Comparison of ENCODE assay signal across 20 mouse cellular contexts in genomic region chr4:65930901-65931300, GRCm38 (mm10).
"Had no signal": no experiment of that assay in that cellular context is flagged by ENCODE, and none has a peak within 500 bp of the region (broad histone marks: within the 10 kb centered on the region; RNA-seq: fewer than 3 reads in every experiment).

No protein-coding gene starts in this region.

- H3K36me3 ChIP-seq: limb, embryonic 15.5 days; liver, embryonic 13.5 days; liver, embryonic 15.5 days; lung, embryonic 15.5 days; midbrain, embryonic 10.5 days; midbrain, embryonic 13.5 days; midbrain, embryonic 15.5 days; neural tube, embryonic 13.5 days; neural tube, embryonic 15.5 days had no signal

- H3K9me3 ChIP-seq: limb, embryonic 15.5 days; liver, embryonic 13.5 days; liver, embryonic 15.5 days; lung, embryonic 15.5 days; midbrain, embryonic 10.5 days; midbrain, embryonic 13.5 days; midbrain, embryonic 15.5 days; neural tube, embryonic 13.5 days; neural tube, embryonic 15.5 days had no signal

- ATAC-seq: midbrain, embryonic 13.5 days; midbrain, embryonic 15.5 days had no signal

- H3K4me2 ChIP-seq: limb, embryonic 15.5 days; liver, embryonic 13.5 days; liver, embryonic 15.5 days; lung, embryonic 15.5 days; midbrain, embryonic 13.5 days; midbrain, embryonic 15.5 days; neural tube, embryonic 13.5 days; neural tube, embryonic 15.5 days had no signal

- H3K4me3 ChIP-seq: limb, embryonic 15.5 days; liver, embryonic 13.5 days; liver, embryonic 15.5 days; lung, embryonic 15.5 days; midbrain, embryonic 10.5 days; midbrain, embryonic 13.5 days; midbrain, embryonic 15.5 days; myocyte; neural tube, embryonic 13.5 days; neural tube, embryonic 15.5 days had no signal

- H3K27ac ChIP-seq: limb, embryonic 15.5 days; liver, embryonic 13.5 days; liver, embryonic 15.5 days; lung, embryonic 15.5 days; midbrain, embryonic 10.5 days; midbrain, embryonic 13.5 days; midbrain, embryonic 15.5 days; neural tube, embryonic 13.5 days; neural tube, embryonic 15.5 days had no signal

- H3K4me1 ChIP-seq: limb, embryonic 15.5 days; liver, embryonic 13.5 days; liver, embryonic 15.5 days; lung, embryonic 15.5 days; midbrain, embryonic 13.5 days; midbrain, embryonic 15.5 days; neural tube, embryonic 13.5 days; neural tube, embryonic 15.5 days had no signal

- DNase-seq: liver, embryonic 13.5 days; lung, adult 18-20 months; lung, postnatal 4 days; retina, postnatal 1 day; right cerebral cortex, adult 18-20 months; right cerebral cortex, postnatal 25 days; right cerebral cortex, postnatal 4 days; spleen, adult 18-20 months; thymus, adult 18-20 months; thymus, postnatal 14 days; thymus, postnatal 36 days had no signal

- H3K9ac ChIP-seq: limb, embryonic 15.5 days; liver, embryonic 13.5 days; liver, embryonic 15.5 days; lung, embryonic 15.5 days; midbrain, embryonic 13.5 days; midbrain, embryonic 15.5 days; neural tube, embryonic 13.5 days; neural tube, embryonic 15.5 days had no signal

- H3K27me3 ChIP-seq: limb, embryonic 15.5 days; liver, embryonic 13.5 days; liver, embryonic 15.5 days; lung, embryonic 15.5 days; midbrain, embryonic 13.5 days; midbrain, embryonic 15.5 days; neural tube, embryonic 13.5 days; neural tube, embryonic 15.5 days had no signal
